Mouse (Mus musculus) embryonic stem cell, embryonic (primary cell): ENCODE results near the gene Ccng2.

Source experiments
- CTCF ChIA-PET, 4 experiments: fragments of 300-600 bp in 2 of 4; fragments of 350-600 bp in 2 of 4; sonication (Branson Sonifier 250); formaldehyde crosslinking; loops; one replicate each; lab custom pipeline; 2022; ENCODE audit warnings: inconsistent platforms in 2 of 4; lab: Charles Lee
- POLR2A ChIA-PET, 4 experiments: fragments of 300-600 bp in 2 of 4; fragments of 350-600 bp in 2 of 4; sonication (Branson Sonifier 250); formaldehyde crosslinking; loops; one replicate each; lab custom pipeline; 2022; ENCODE audit warnings: antibody characterized with exemption in 4 of 4, inconsistent platforms in 1 of 4; lab: Charles Lee

Ccng2 gene

GRCm38 (mm10) chr5:93266883-93267704 is at the start of gene Ccng2:
TSS of gene Ccng2 (plus strand) at chr5:93267257.
- CTCF ChIA-PET: interaction anchor here in 3 of 4 experiments (0.7 to 1.3 kb wide), 3 partner anchors 102 to 297 kb away, joined by 3 to 4 read pairs (median 3); no protein-coding TSS in a partner anchor

GRCm38 (mm10) chr5:93218375-93218774 is 48.7 kb upstream of the Ccng2 start:
- ChIA-PET POLR2A (interaction anchor here in 1 of 4 experiments (0.8 to 1.1 kb wide), 2 partner anchors 9 to 14 kb away, joined by 3 to 4 read pairs; no protein-coding TSS in a partner anchor), CTCF (no interaction called here)

More at GRCm38 (mm10) chr5:93266883-93267704, at the start of gene Ccng2:
- POLR2A ChIA-PET: interaction anchor here in 3 of 4 experiments (0.5 to 5.5 kb wide), 66 partner anchors 8 to 539 kb away, joined by 3 to 32 read pairs (median 4); partner anchors contain the start of genes Sept11 (in 2 of the 3), 2010109A12Rik (in 1 of the 3), Ccni (in 1 of the 3) and Sowahb (in 1 of the 3)

- ChIA-PET CTCF (no interaction called here), POLR2A (interaction anchor here in 1 of 4 experiments (1.1 kb wide), 1 partner anchor 46 kb away, joined by 3 read pairs; no protein-coding TSS in a partner anchor)
Measured at GRCm38 (mm10) chr5:93221661-93222060, 45.4 kb upstream of the Ccng2 start.

- ChIA-PET CTCF (interaction anchor here in 1 of 4 experiments (0.7 kb wide), 1 partner anchor 433 kb away, joined by 10 read pairs; no protein-coding TSS in a partner anchor), POLR2A (interaction anchor here in 1 of 4 experiments (0.9 to 1.2 kb wide), 2 partner anchors 13 to 42 kb away, joined by 3 read pairs; no protein-coding TSS in a partner anchor)
Measured at GRCm38 (mm10) chr5:93224549-93224948, 42.5 kb upstream of the Ccng2 start.

GRCm38 (mm10) chr5:93227157-93227556 is 39.9 kb upstream of the Ccng2 start:
- ChIA-PET CTCF (no interaction called here), POLR2A (interaction anchor here in 2 of 4 experiments (0.7 to 1.9 kb wide), 3 partner anchors 9 to 40 kb away, joined by 4 to 5 read pairs (median 4); partner anchors contain the start of gene Ccng2 (in 1 of the 2))

- CTCF ChIA-PET: no interaction called here
- POLR2A ChIA-PET: interaction anchor here in 1 of 4 experiments (0.9 kb wide), 1 partner anchor 22 kb away, joined by 3 read pairs; no protein-coding TSS in a partner anchor
Measured at GRCm38 (mm10) chr5:93229527-93229926, 37.5 kb upstream of the Ccng2 start.

- ChIA-PET CTCF (no interaction called here), POLR2A (no interaction called here)
Measured at GRCm38 (mm10) chr5:93231721-93232120, 35.3 kb upstream of the Ccng2 start.

GRCm38 (mm10) chr5:93232838-93233237 is 34.2 kb upstream of the Ccng2 start:
- ChIA-PET POLR2A (no interaction called here), CTCF (no interaction called here)

GRCm38 (mm10) chr5:93234130-93234529 is 32.9 kb upstream of the Ccng2 start:
- POLR2A ChIA-PET: no interaction called here
- CTCF ChIA-PET: no interaction called here

- POLR2A ChIA-PET: no interaction called here
Measured at GRCm38 (mm10) chr5:93234605-93235004, 32.5 kb upstream of the Ccng2 start.

GRCm38 (mm10) chr5:93235888-93236287 is 31.2 kb upstream of the Ccng2 start:
- ChIA-PET CTCF (no interaction called here), POLR2A (interaction anchor here in 2 of 4 experiments (0.5 to 1.6 kb wide), 3 partner anchors 31 to 537 kb away, joined by 3 to 7 read pairs (median 3); partner anchors contain the start of gene Ccng2 (in 1 of the 2))

More at GRCm38 (mm10) chr5:93234605-93235004, 32.5 kb upstream of the Ccng2 start:
- CTCF ChIA-PET: no interaction called here

- ChIA-PET POLR2A (interaction anchor here in 1 of 4 experiments (1.6 kb wide), 1 partner anchor 30 kb away, joined by 3 read pairs; the partner anchor contains the start of gene Ccng2), CTCF (interaction anchor here in 1 of 4 experiments (0.6 kb wide), 1 partner anchor 183 kb away, joined by 3 read pairs; no protein-coding TSS in a partner anchor)
Measured at GRCm38 (mm10) chr5:93236541-93236940, 30.5 kb upstream of the Ccng2 start.

GRCm38 (mm10) chr5:93239590-93240544 is 27.2 kb upstream of the Ccng2 start:
- POLR2A ChIA-PET: interaction anchor here in 2 of 4 experiments (0.6 to 1.3 kb wide), 5 partner anchors 7 to 342 kb away, joined by 3 read pairs; partner anchors contain the start of gene Ccng2 (in 1 of the 2)
- CTCF ChIA-PET: no interaction called here

GRCm38 (mm10) chr5:93245280-93245679 is 21.8 kb upstream of the Ccng2 start:
- ChIA-PET CTCF (no interaction called here), POLR2A (no interaction called here)

GRCm38 (mm10) chr5:93249940-93250578 is 17.0 kb upstream of the Ccng2 start:
- ChIA-PET CTCF (no interaction called here), POLR2A (interaction anchor here in 1 of 4 experiments (0.7 kb wide), 1 partner anchor 12 kb away, joined by 3 read pairs; no protein-coding TSS in a partner anchor)

- POLR2A ChIA-PET: interaction anchor here in 2 of 4 experiments (0.7 to 1.0 kb wide), 3 partner anchors 10 to 16 kb away, joined by 3 read pairs; partner anchors contain the start of gene Ccng2 (in 1 of the 2)
- CTCF ChIA-PET: no interaction called here
Measured at GRCm38 (mm10) chr5:93251001-93251760, 15.9 kb upstream of the Ccng2 start.

- CTCF ChIA-PET: no interaction called here
Measured at GRCm38 (mm10) chr5:93255759-93256265, 11.2 kb upstream of the Ccng2 start.

More at GRCm38 (mm10) chr5:93255759-93256265, 11.2 kb upstream of the Ccng2 start:
- POLR2A ChIA-PET: interaction anchor here in 2 of 4 experiments (0.7 to 5.4 kb wide), 3 partner anchors 9 to 269 kb away, joined by 3 to 30 read pairs (median 3); partner anchors contain the start of gene Ccng2 (in 1 of the 2)
